Mouse (Mus musculus): ENCODE measurements around the gene Inpp4b. TPM values are rescaled to one million over a fixed set of nuclear protein-coding genes. Genes with fewer than 3 reads are reported as not detected.

Gene Inpp4b
- polyA plus RNA-seq, 1 experiment from 2014 or later: 5.5 TPM

- 72% methylated on average over 8 of the region's 8 CpGs for WGBS
- H3K4me3 ChIP-seq (replicated peaks; ENCODE audit: low read length): no peak overlapping the region
- no peaks in the 10 kb centered on the region for H3K36me3 ChIP-seq (ENCODE audit: control insufficient read depth, insufficient read depth, low read length)
- ATAC-seq (ENCODE audit: insufficient read depth, low FRiP score): peak; percentile 10; the same call in 1 of the 2 replicates
- H3K27me3 ChIP-seq (ENCODE audit: control insufficient read depth, insufficient read depth, low read length): no peaks in the 10 kb centered on the region
- no peak overlapping the region for H3K27ac ChIP-seq (ENCODE audit: low read length)
- H3K9ac ChIP-seq (ENCODE audit: low read length): no peak overlapping the region
- H3K4me2 ChIP-seq (ENCODE audit: low read depth, low read length): no peak overlapping the region
- no peaks in the 10 kb centered on the region for H3K9me3 ChIP-seq (replicated peaks; ENCODE audit: control insufficient read depth, low read length)
- H3K4me1 ChIP-seq (ENCODE audit: control insufficient read depth, insufficient read depth, low read length): no peaks in the 10 kb centered on the region
Measured at GRCm38 (mm10) chr8:81854543-81854942, 512.2 kb downstream of the Inpp4b start.

GRCm38 (mm10) chr8:81855009-81855408 is 512.7 kb downstream of the Inpp4b start:
- Histone ChIP-seq H3K9me3 (replicated peaks; ENCODE audit: control insufficient read depth, low read length) (no peaks in the 10 kb centered on the region), H3K27ac (ENCODE audit: low read length) (no peak overlapping the region), H3K36me3 (ENCODE audit: control insufficient read depth, insufficient read depth, low read length) (no peaks in the 10 kb centered on the region), H3K9ac (ENCODE audit: low read length) (no peak overlapping the region), H3K4me3 (replicated peaks; ENCODE audit: low read length) (no peak overlapping the region), H3K27me3 (ENCODE audit: control insufficient read depth, insufficient read depth, low read length) (no peaks in the 10 kb centered on the region), H3K4me1 (ENCODE audit: control insufficient read depth, insufficient read depth, low read length) (no peaks in the 10 kb centered on the region), H3K4me2 (ENCODE audit: low read depth, low read length) (no peak overlapping the region)
- no peak for ATAC-seq (ENCODE audit: insufficient read depth, low FRiP score)
- WGBS: 84% methylated on average over 1 of the region's 1 CpGs

GRCm38 (mm10) chr8:81856120-81856519 is 513.8 kb downstream of the Inpp4b start:
- Histone ChIP-seq H3K9me3 (replicated peaks; ENCODE audit: control insufficient read depth, low read length) (no peaks in the 10 kb centered on the region), H3K4me2 (ENCODE audit: low read depth, low read length) (no peak overlapping the region), H3K27ac (ENCODE audit: low read length) (no peak overlapping the region), H3K36me3 (ENCODE audit: control insufficient read depth, insufficient read depth, low read length) (no peaks in the 10 kb centered on the region), H3K4me1 (ENCODE audit: control insufficient read depth, insufficient read depth, low read length) (no peaks in the 10 kb centered on the region), H3K4me3 (replicated peaks; ENCODE audit: low read length) (no peak overlapping the region), H3K27me3 (ENCODE audit: control insufficient read depth, insufficient read depth, low read length) (no peaks in the 10 kb centered on the region), H3K9ac (ENCODE audit: low read length) (no peak overlapping the region)
- WGBS: 57% methylated on average over 4 of the region's 4 CpGs
- no peak for ATAC-seq (ENCODE audit: insufficient read depth, low FRiP score)

GRCm38 (mm10) chr8:81856608-81857007 is 514.3 kb downstream of the Inpp4b start:
- Histone ChIP-seq H3K27me3 (ENCODE audit: control insufficient read depth, insufficient read depth, low read length) (no peaks in the 10 kb centered on the region), H3K4me3 (replicated peaks; ENCODE audit: low read length) (no peak overlapping the region), H3K36me3 (ENCODE audit: control insufficient read depth, insufficient read depth, low read length) (no peaks in the 10 kb centered on the region), H3K4me2 (ENCODE audit: low read depth, low read length) (no peak overlapping the region), H3K27ac (ENCODE audit: low read length) (no peak overlapping the region), H3K9me3 (replicated peaks; ENCODE audit: control insufficient read depth, low read length) (no peaks in the 10 kb centered on the region), H3K4me1 (ENCODE audit: control insufficient read depth, insufficient read depth, low read length) (no peaks in the 10 kb centered on the region), H3K9ac (ENCODE audit: low read length) (no peak overlapping the region)
- WGBS: 60% methylated on average over 6 of the region's 6 CpGs
- no peak for ATAC-seq (ENCODE audit: insufficient read depth, low FRiP score)

- no peak overlapping the region for H3K4me3 ChIP-seq (replicated peaks; ENCODE audit: low read length)
- 83% methylated on average over 4 of the region's 4 CpGs for WGBS
- no peak for ATAC-seq (ENCODE audit: insufficient read depth, low FRiP score)
Measured at GRCm38 (mm10) chr8:81858393-81858792, 516.0 kb downstream of the Inpp4b start.

GRCm38 (mm10) chr8:81859805-81860204 is 517.4 kb downstream of the Inpp4b start:
- ATAC-seq (ENCODE audit: insufficient read depth, low FRiP score): no peak
- WGBS: 56% methylated on average over 1 of the region's 1 CpGs
- no peak overlapping the region for H3K4me3 ChIP-seq (replicated peaks; ENCODE audit: low read length)
- H3K27ac ChIP-seq (ENCODE audit: low read length): no peak overlapping the region
- no peak overlapping the region for H3K9ac ChIP-seq (ENCODE audit: low read length)
- H3K27me3 ChIP-seq (ENCODE audit: control insufficient read depth, insufficient read depth, low read length): no peaks in the 10 kb centered on the region
- H3K36me3 ChIP-seq (ENCODE audit: control insufficient read depth, insufficient read depth, low read length): no peaks in the 10 kb centered on the region
- no peaks in the 10 kb centered on the region for H3K4me1 ChIP-seq (ENCODE audit: control insufficient read depth, insufficient read depth, low read length)
- H3K4me2 ChIP-seq (ENCODE audit: low read depth, low read length): no peak overlapping the region
- no peaks in the 10 kb centered on the region for H3K9me3 ChIP-seq (replicated peaks; ENCODE audit: control insufficient read depth, low read length)

More at GRCm38 (mm10) chr8:81858393-81858792, 516.0 kb downstream of the Inpp4b start:
- Histone ChIP-seq H3K4me1 (ENCODE audit: control insufficient read depth, insufficient read depth, low read length) (no peaks in the 10 kb centered on the region), H3K27me3 (ENCODE audit: control insufficient read depth, insufficient read depth, low read length) (no peaks in the 10 kb centered on the region), H3K4me2 (ENCODE audit: low read depth, low read length) (no peak overlapping the region), H3K9me3 (replicated peaks; ENCODE audit: control insufficient read depth, low read length) (no peaks in the 10 kb centered on the region), H3K27ac (ENCODE audit: low read length) (no peak overlapping the region), H3K9ac (ENCODE audit: low read length) (no peak overlapping the region), H3K36me3 (ENCODE audit: control insufficient read depth, insufficient read depth, low read length) (no peaks in the 10 kb centered on the region)

GRCm38 (mm10) chr8:81861311-81861710 is 519.0 kb downstream of the Inpp4b start:
- Histone ChIP-seq H3K27ac (ENCODE audit: low read length) (no peak overlapping the region), H3K9me3 (replicated peaks; ENCODE audit: control insufficient read depth, low read length) (no peaks in the 10 kb centered on the region), H3K4me2 (ENCODE audit: low read depth, low read length) (no peak overlapping the region), H3K4me3 (replicated peaks; ENCODE audit: low read length) (no peak overlapping the region), H3K4me1 (ENCODE audit: control insufficient read depth, insufficient read depth, low read length) (no peaks in the 10 kb centered on the region), H3K9ac (ENCODE audit: low read length) (no peak overlapping the region), H3K36me3 (ENCODE audit: control insufficient read depth, insufficient read depth, low read length) (no peaks in the 10 kb centered on the region), H3K27me3 (ENCODE audit: control insufficient read depth, insufficient read depth, low read length) (no peaks in the 10 kb centered on the region)
- no peak for ATAC-seq (ENCODE audit: insufficient read depth, low FRiP score)
- WGBS: 86% methylated on average over 8 of the region's 8 CpGs

GRCm38 (mm10) chr8:81862738-81863137 is 520.4 kb downstream of the Inpp4b start:
- Histone ChIP-seq H3K4me3 (replicated peaks; ENCODE audit: low read length) (no peak overlapping the region), H3K36me3 (ENCODE audit: control insufficient read depth, insufficient read depth, low read length) (no peaks in the 10 kb centered on the region), H3K9me3 (replicated peaks; ENCODE audit: control insufficient read depth, low read length) (no peaks in the 10 kb centered on the region), H3K9ac (ENCODE audit: low read length) (no peak overlapping the region), H3K4me2 (ENCODE audit: low read depth, low read length) (no peak overlapping the region), H3K27me3 (ENCODE audit: control insufficient read depth, insufficient read depth, low read length) (no peaks in the 10 kb centered on the region), H3K27ac (ENCODE audit: low read length) (no peak overlapping the region), H3K4me1 (ENCODE audit: control insufficient read depth, insufficient read depth, low read length) (no peaks in the 10 kb centered on the region)
- no peak for ATAC-seq (ENCODE audit: insufficient read depth, low FRiP score)

- H3K4me3 ChIP-seq (replicated peaks; ENCODE audit: low read length): no peak overlapping the region
- no peaks in the 10 kb centered on the region for H3K4me1 ChIP-seq (ENCODE audit: control insufficient read depth, insufficient read depth, low read length)
- H3K9me3 ChIP-seq (replicated peaks; ENCODE audit: control insufficient read depth, low read length): no peaks in the 10 kb centered on the region
- no peaks in the 10 kb centered on the region for H3K27me3 ChIP-seq (ENCODE audit: control insufficient read depth, insufficient read depth, low read length)
- no peak overlapping the region for H3K27ac ChIP-seq (ENCODE audit: low read length)
- ATAC-seq (ENCODE audit: insufficient read depth, low FRiP score): no peak
- H3K9ac ChIP-seq (ENCODE audit: low read length): no peak overlapping the region
- H3K36me3 ChIP-seq (ENCODE audit: control insufficient read depth, insufficient read depth, low read length): no peaks in the 10 kb centered on the region
- H3K4me2 ChIP-seq (ENCODE audit: low read depth, low read length): no peak overlapping the region
- WGBS: 66% methylated on average over 2 of the region's 2 CpGs
Measured at GRCm38 (mm10) chr8:81864318-81864717, 522.0 kb downstream of the Inpp4b start.

- ATAC-seq (ENCODE audit: insufficient read depth, low FRiP score): no peak
- H3K4me1 ChIP-seq (ENCODE audit: control insufficient read depth, insufficient read depth, low read length): no peaks in the 10 kb centered on the region
- no peaks in the 10 kb centered on the region for H3K9me3 ChIP-seq (replicated peaks; ENCODE audit: control insufficient read depth, low read length)
- WGBS: 47% methylated on average over 3 of the region's 3 CpGs
- H3K27me3 ChIP-seq (ENCODE audit: control insufficient read depth, insufficient read depth, low read length): no peaks in the 10 kb centered on the region
- H3K4me2 ChIP-seq (ENCODE audit: low read depth, low read length): no peak overlapping the region
- H3K36me3 ChIP-seq (ENCODE audit: control insufficient read depth, insufficient read depth, low read length): no peaks in the 10 kb centered on the region
- H3K9ac ChIP-seq (ENCODE audit: low read length): no peak overlapping the region
- H3K27ac ChIP-seq (ENCODE audit: low read length): no peak overlapping the region
- no peak overlapping the region for H3K4me3 ChIP-seq (replicated peaks; ENCODE audit: low read length)
Measured at GRCm38 (mm10) chr8:81865664-81866063, 523.3 kb downstream of the Inpp4b start.
